Mouse (Mus musculus) MEL (cell line): ENCODE results near the gene Dohh. TPM values are rescaled to one million over a fixed set of nuclear protein-coding genes. Genes with fewer than 3 reads are reported as not detected.

ENCODE experiments used
- DNase-seq: peaks from one replicate; pipeline ENCODE4 v3.0.0; 2011; ENCODE audit warnings: low read depth, low spot score
- H3K27ac ChIP-seq: 2 replicates; pipeline ENCODE4 v1.5.1; 2012; ENCODE audit warnings: low read depth, mild to moderate bottlenecking, control low read depth, low read length, moderate library complexity; ENCODE audit not compliant: control insufficient read depth
- H3K27me3 ChIP-seq, 2 experiments: fragments of 150-350 bp in 1 of 2; sonication (generic) in 1 of 2; 2 replicates each; pipeline ENCODE4 v1.6.1; 2012; ENCODE audit warnings: low read length in 2 of 2, mild to moderate bottlenecking in 2 of 2, improper control_type of control experiment in 1 of 2, moderate library complexity in 1 of 2; ENCODE audit not compliant: insufficient read depth in 2 of 2, control insufficient read depth in 1 of 2
- H3K36me3 ChIP-seq, 2 experiments: 2 replicates each; pipeline ENCODE4 v1.6.1; 2012 to 2014; ENCODE audit warnings: low read length in 2 of 2, improper control_type of control experiment in 1 of 2, inconsistent platforms in 1 of 2, mild to moderate bottlenecking in 1 of 2; ENCODE audit not compliant: insufficient read depth in 2 of 2, control insufficient read depth in 1 of 2
- H3K4me1 ChIP-seq, 2 experiments: fragments of 150-350 bp in 1 of 2; sonication (generic) in 1 of 2; 2 replicates each; pipeline ENCODE4 v1.6.1; 2012; ENCODE audit warnings: low read length in 2 of 2, improper control_type of control experiment in 1 of 2, mild to moderate bottlenecking in 1 of 2; ENCODE audit not compliant: insufficient read depth in 2 of 2, control insufficient read depth in 1 of 2
- H3K4me3 ChIP-seq, 2 experiments: fragments of 150-350 bp in 1 of 2; sonication (generic) in 1 of 2; 2 replicates each; pipeline ENCODE4 v1.5.1; 2012; ENCODE audit warnings: low read depth in 2 of 2, low read length in 2 of 2, mild to moderate bottlenecking in 2 of 2, moderate library complexity in 2 of 2, control low read depth in 1 of 2, improper control_type of control experiment in 1 of 2; ENCODE audit not compliant: control insufficient read depth in 1 of 2, insufficient read depth in 1 of 2
- H3K79me2 ChIP-seq: 2 replicates; pipeline ENCODE4 v1.6.1; 2012; ENCODE audit warnings: mild to moderate bottlenecking, low read length, moderate library complexity; ENCODE audit not compliant: control insufficient read depth, poor library complexity, insufficient read depth
- H3K9ac ChIP-seq: 2 replicates; pipeline ENCODE4 v1.6.1; 2012; ENCODE audit warnings: low read depth, mild to moderate bottlenecking, control low read depth, low read length, moderate library complexity; ENCODE audit not compliant: control insufficient read depth, poor library complexity, severe bottlenecking
- H3K9me3 ChIP-seq: fragments of 150-350 bp; sonication (generic); replicated peaks from 2 replicates; pipeline ENCODE4 v1.6.1; 2012; ENCODE audit warnings: mild to moderate bottlenecking, low read length, improper control_type of control experiment, moderate library complexity; ENCODE audit not compliant: insufficient read depth
- E2F4 ChIP-seq: IDR thresholded peaks from 2 replicates; pipeline ENCODE4 v1.6.1; 2011; ENCODE audit warnings: low read depth, low read length, improper control_type of control experiment, borderline replicate concordance
- ELF1 ChIP-seq: IDR thresholded peaks from 2 replicates; pipeline ENCODE4 v1.6.1; 2014; ENCODE audit warnings: low read depth, mild to moderate bottlenecking, inconsistent platforms, low read length, improper control_type of control experiment, moderate library complexity
- GABPA ChIP-seq: IDR thresholded peaks from 2 replicates; pipeline ENCODE4 v1.6.1; 2012; ENCODE audit warnings: low read depth, mild to moderate bottlenecking, inconsistent platforms, low read length, improper control_type of control experiment, moderate library complexity
- GATA1 ChIP-seq: IDR thresholded peaks from 2 replicates; pipeline ENCODE4 v1.6.1; 2011; ENCODE audit warnings: low read depth, low read length, improper control_type of control experiment
- HCFC1 ChIP-seq: IDR thresholded peaks from 2 replicates; pipeline ENCODE4 v1.6.1; 2012; ENCODE audit warnings: low read depth, mild to moderate bottlenecking, inconsistent platforms, low read length, improper control_type of control experiment, moderate library complexity
- JUND ChIP-seq: IDR thresholded peaks from 2 replicates; pipeline ENCODE4 v1.6.1; 2011; ENCODE audit warnings: low read depth, mild to moderate bottlenecking, improper control_type of control experiment, low read length
- KAT2A ChIP-seq: conservative IDR thresholded peaks from 2 replicates; pipeline ENCODE4 v1.6.1; 2012; ENCODE audit warnings: low read depth, low read length, improper control_type of control experiment, inconsistent platforms
- MAFK ChIP-seq: IDR thresholded peaks from 2 replicates; pipeline ENCODE4 v1.6.1; 2011; ENCODE audit warnings: low read depth, mild to moderate bottlenecking, low read length, improper control_type of control experiment, borderline replicate concordance
- MXI1 ChIP-seq: IDR thresholded peaks from 2 replicates; pipeline ENCODE4 v1.6.1; 2011; ENCODE audit warnings: mild to moderate bottlenecking, low read depth, low read length, improper control_type of control experiment
- MYB ChIP-seq: IDR thresholded peaks from 2 replicates; pipeline ENCODE4 v1.6.1; 2011; ENCODE audit warnings: mild to moderate bottlenecking, low read depth, low read length, improper control_type of control experiment
- RCOR1 ChIP-seq: IDR thresholded peaks from 2 replicates; pipeline ENCODE4 v1.6.1; 2012; ENCODE audit warnings: low read depth, mild to moderate bottlenecking, inconsistent platforms, low read length, improper control_type of control experiment
- SMC3 ChIP-seq: IDR thresholded peaks from 2 replicates; pipeline ENCODE4 v1.6.1; 2011; ENCODE audit warnings: low read depth, low read length, improper control_type of control experiment
- TBP ChIP-seq: IDR thresholded peaks from 2 replicates; pipeline ENCODE4 v1.8.0; 2011; ENCODE audit warnings: low read depth, low read length, improper control_type of control experiment
- USF2 ChIP-seq, 2 experiments: IDR thresholded peaks; 2 replicates each; pipeline ENCODE4 v1.6.1; 2011 to 2012; ENCODE audit warnings: improper control_type of control experiment in 2 of 2, low read length in 2 of 2, borderline replicate concordance in 1 of 2, inconsistent platforms in 1 of 2, low read depth in 1 of 2, mild to moderate bottlenecking in 1 of 2; ENCODE audit not compliant: insufficient read depth in 1 of 2
- ZC3H11A ChIP-seq: IDR thresholded peaks from 2 replicates; pipeline ENCODE4 v1.6.1; 2012; ENCODE audit warnings: low read depth, mild to moderate bottlenecking, inconsistent platforms, low read length, improper control_type of control experiment
- polyA plus RNA-seq, 2 experiments: library from polyadenylated mRNA; stranded (reverse) in 1 of 2; unstranded in 1 of 2; fragments of >175 nt in 1 of 2; fragments of >200 nt in 1 of 2; gene quantifications; 2 replicates each; pipeline versions ENCODE4 v1.2.1 to v1.2.4; 2012; ENCODE audit warnings: low replicate concordance in 2 of 2, low read depth in 1 of 2; ENCODE audit not compliant: insufficient read length in 2 of 2, insufficient read depth in 1 of 2, missing spikeins in 1 of 2
- total RNA-seq: library from RNA; depleted of rRNA; stranded (reverse); fragments of 300-350 nt; gene quantifications from 2 replicates; pipeline ENCODE4 v1.2.3, GENCODE M21; 2012

Dohh gene
- total and polyA plus RNA-seq, 3 experiments: 145 to 153 TPM; not detected in 1

DNA sequence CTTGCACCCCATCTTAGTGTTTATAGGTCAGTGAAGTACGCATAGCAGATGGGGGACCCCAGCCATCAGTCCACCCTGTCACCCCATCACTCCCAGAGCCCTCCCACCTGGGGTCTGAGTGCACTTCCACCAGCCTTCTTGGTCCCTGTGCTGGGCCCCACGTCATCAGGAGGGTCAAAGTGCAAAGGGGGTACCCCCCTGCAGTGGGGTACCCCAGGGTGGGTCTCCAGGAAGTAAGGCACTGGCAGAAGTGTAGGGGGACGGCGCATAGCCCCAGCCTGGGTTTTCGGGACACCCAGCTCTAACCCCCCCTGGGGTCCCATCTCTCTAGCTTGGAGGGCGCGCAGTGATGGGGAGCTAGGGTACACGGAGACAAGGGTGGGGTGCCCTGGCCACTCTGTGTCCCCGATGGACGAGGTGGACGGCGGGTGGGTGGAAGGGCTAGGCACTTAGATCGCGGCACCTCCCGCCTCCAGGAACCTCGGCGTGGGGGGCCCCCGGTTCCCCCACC, 15.6 kb downstream of the Dohh start:
- H3K27ac ChIP-seq: no peak overlapping the region
- TF ChIP-seq MXI1: no peak
- TF ChIP-seq ZC3H11A: no peak
- TF ChIP-seq JUND: no peak
- TF ChIP-seq TBP: no peak
- no peak for TF ChIP-seq MYB
- no peak for TF ChIP-seq E2F4
- no peak for TF ChIP-seq GABPA
- TF ChIP-seq RCOR1: no peak
- TF ChIP-seq ELF1: no peak
- no peak for TF ChIP-seq KAT2A
- TF ChIP-seq, all 39 proteins: peak for 0
- no peak overlapping the region for H3K4me3 ChIP-seq
- H3K36me3 ChIP-seq: peaks cover 0 to 3% of the 10 kb centered on the region in 2 experiments; a peak in 2 of 4 replicates
- H3K4me1 ChIP-seq: peaks cover 0 to 3% of the 10 kb centered on the region in 2 experiments; a peak in 2 of 4 replicates
- H3K9me3 ChIP-seq: no peaks in the 10 kb centered on the region
- no peaks in the 10 kb centered on the region for H3K27me3 ChIP-seq
- no peak overlapping the region for H3K9ac ChIP-seq
- DNase-seq: no peak
- no peaks in the 10 kb centered on the region for H3K79me2 ChIP-seq

DNA sequence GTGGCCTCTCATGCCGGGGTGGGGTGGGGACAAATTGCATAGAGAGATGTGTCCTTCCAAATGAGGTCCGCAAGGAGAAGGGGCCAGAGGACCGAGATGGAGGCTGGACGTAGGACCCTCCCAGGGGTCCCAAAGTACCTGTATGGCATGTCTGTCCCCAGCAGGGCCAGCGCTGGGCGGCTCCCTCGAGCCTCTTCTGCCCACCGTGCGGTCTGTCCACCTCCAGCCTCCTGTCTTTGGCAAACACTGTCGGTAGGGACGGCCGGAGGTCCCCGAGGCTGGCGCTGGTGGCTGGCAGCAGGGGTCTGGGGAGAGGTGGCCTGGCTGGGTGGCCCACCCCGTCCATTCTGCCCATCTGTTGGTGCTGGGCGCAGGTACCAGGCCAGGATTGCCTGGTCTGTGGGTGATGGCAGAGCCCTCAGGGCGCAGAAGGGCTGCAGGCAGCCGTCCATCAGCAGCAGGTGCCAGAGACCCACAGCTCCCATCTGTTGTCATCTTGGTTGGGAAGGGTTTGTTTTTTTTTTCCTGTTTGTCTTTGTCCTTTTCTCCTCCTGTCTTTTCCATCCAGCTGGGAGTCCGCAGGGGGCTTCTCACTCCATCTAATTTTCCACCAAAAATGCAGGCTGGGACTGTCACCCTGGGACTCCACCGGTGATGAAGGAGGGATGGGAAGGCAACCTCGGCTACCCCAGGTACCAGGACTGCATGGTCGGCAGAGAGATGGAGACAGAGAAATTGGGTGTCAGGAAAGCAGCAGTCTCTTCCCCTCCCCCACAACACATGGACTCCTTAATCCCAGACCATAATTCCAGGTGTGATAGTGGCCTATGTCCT, 16.4 kb downstream of the Dohh start:
- no peak for TF ChIP-seq MXI1
- TF ChIP-seq HCFC1: no peak
- TF ChIP-seq MAFK: no peak
- no peak for TF ChIP-seq SMC3
- no peak for TF ChIP-seq GATA1
- no peak for TF ChIP-seq USF2 (IDR thresholded peaks at IDR 0.05; ENCODE audit: borderline replicate concordance in 1 of 2, insufficient read depth in 1 of 2, low read depth in 1 of 2, low read length in 2 of 2)
- Histone ChIP-seq H3K9ac (no peak overlapping the region), H3K4me1 (peaks cover 0 to 8% of the 10 kb centered on the region in 2 experiments; a peak in 2 of 4 replicates), H3K27ac (no peak overlapping the region), H3K9me3 (no peaks in the 10 kb centered on the region), H3K79me2 (no peaks in the 10 kb centered on the region), H3K4me3 (no peak overlapping the region), H3K36me3 (peaks cover 0 to 4% of the 10 kb centered on the region in 2 experiments; a peak in 2 of 4 replicates), H3K27me3 (no peaks in the 10 kb centered on the region)
- no peak for DNase-seq
